Mouse (Mus musculus) stomach, postnatal 0 days (tissue): Measurements from ENCODE around the gene Mbnl1.

Experiments
- CTCF ChIP-seq: IDR thresholded peaks from 2 replicates; pipeline ENCODE4 v1.5.1; 2016; ENCODE audit warnings: antibody characterized with exemption, low read depth, mild to moderate bottlenecking, moderate library complexity
- EP300 ChIP-seq: optimal IDR thresholded peaks from 2 replicates; pipeline ENCODE3; 2016; ENCODE audit warnings: antibody characterized with exemption

GRCm38 (mm10) chr3:60480716-60481115 lies 8.1 kb downstream of the Mbnl1 start:
- TF ChIP-seq CTCF: no peak
- no peak for TF ChIP-seq EP300
